Mouse (Mus musculus) forebrain, postnatal 0 days (tissue): ENCODE measurements around the gene Fdx1. TPM values are rescaled to one million over a fixed set of nuclear protein-coding genes. Genes with fewer than 3 reads are reported as not detected.

Experiments used
- ATAC-seq: fragments of 200-750 bp; cut with Nextera tagmentation; 2 replicates; pipeline ENCODE4 v1.8.0; 2017; ENCODE audit warnings: mild to moderate bottlenecking, moderate library complexity
- DNase-seq: peaks from one replicate; pipeline ENCODE4 v3.0.0-alpha.2; 2015
- H3K27ac ChIP-seq: fragments of 300-500 bp; sonication (generic); 2 replicates; pipeline ENCODE4 v1.5.1; 2014; ENCODE audit warnings: low read depth, mild to moderate bottlenecking, antibody characterized with exemption, low read length, moderate library complexity, mixed read lengths
- H3K27me3 ChIP-seq: fragments of 300-500 bp; sonication (generic); 2 replicates; pipeline ENCODE4 v1.6.1; 2014; ENCODE audit warnings: mild to moderate bottlenecking, low read length, mixed read lengths; ENCODE audit not compliant: insufficient read depth
- H3K36me3 ChIP-seq: fragments of 300-500 bp; sonication (generic); 2 replicates; pipeline ENCODE4 v1.6.1; 2014; ENCODE audit warnings: mild to moderate bottlenecking, moderate library complexity; ENCODE audit not compliant: insufficient read depth
- H3K4me1 ChIP-seq: fragments of 300-500 bp; sonication (generic); 2 replicates; pipeline ENCODE4 v1.6.1; 2014; ENCODE audit warnings: antibody characterized with exemption; ENCODE audit not compliant: insufficient read depth
- H3K4me2 ChIP-seq: fragments of 300-500 bp; sonication (generic); 2 replicates; pipeline ENCODE4 v1.6.1; 2014; ENCODE audit warnings: low read depth, mild to moderate bottlenecking, moderate library complexity
- H3K4me3 ChIP-seq: fragments of 300-500 bp; sonication (generic); 2 replicates; pipeline ENCODE4 v1.5.1; 2014; ENCODE audit warnings: low read depth, low read length, mixed read lengths
- H3K9ac ChIP-seq: fragments of 300-500 bp; sonication (generic); 2 replicates; pipeline ENCODE4 v1.6.1; 2014; ENCODE audit warnings: mild to moderate bottlenecking
- H3K9me3 ChIP-seq: fragments of 300-500 bp; sonication (generic); 2 replicates; pipeline ENCODE4 v1.6.1; 2016; ENCODE audit warnings: low read length
- CTCF ChIP-seq: sonication (generic); IDR thresholded peaks from 2 replicates; pipeline ENCODE4 v1.5.1; 2016; ENCODE audit warnings: antibody characterized with exemption, control low read depth, low read depth
- WGBS: fragments of 180-500 bp; shearing (Covaris S2); extraction: QIAGEN DNeasy Blood & Tissue Kit; methylation state at CpG from one replicate; pipeline ENCODE4 v1.1.7; 2014; 5-methylcytosine and 5-hydroxymethylcytosine counted together
- polyA plus RNA-seq: library from polyadenylated mRNA; unstranded; fragments of >200 nt; fragmentation: Nextera tagmentation; extraction: Ambion mirVana; gene quantifications from 2 replicates; pipeline ENCODE4 v1.2.1, GENCODE M21; 2015
- total RNA-seq: library from RNA; depleted of rRNA; stranded (reverse); fragments of >200 nt; gene quantifications from 2 replicates; pipeline ENCODE4 v1.2.3, GENCODE M21; 2014

Fdx1 gene
- total and polyA plus RNA-seq, 2 experiments from 2014 or later: 23.0 to 45.2 TPM

- no peak for TF ChIP-seq CTCF
- peak overlapping the region; percentile 25; the same call in 1 of the 2 replicates for H3K9ac ChIP-seq
- no peak for DNase-seq
Observed at GRCm38 (mm10) chr9:51961190-51961909, 2.0 kb downstream of the Fdx1 start.

GRCm38 (mm10) chr9:51960331-51960730 is 3.0 kb downstream of the Fdx1 start:
- no peak for TF ChIP-seq CTCF
- WGBS: 84% methylated on average over 2 of the region's 2 CpGs

More at GRCm38 (mm10) chr9:51961190-51961909, 2.0 kb downstream of the Fdx1 start:
- Histone ChIP-seq H3K27me3 (no peaks in the 10 kb centered on the region), H3K4me1 (peaks cover 14% of the 10 kb centered on the region; the same call in 1 of the 2 replicates), H3K4me2 (peak overlapping the region; percentile 79), H3K36me3 (peaks cover 2% of the 10 kb centered on the region; the same call in 1 of the 2 replicates), H3K9me3 (no peaks in the 10 kb centered on the region), H3K27ac (no peak overlapping the region), H3K4me3 (no peak overlapping the region)
- ATAC-seq: no peak
- WGBS: 31% methylated on average over 6 of the region's 6 CpGs

GRCm38 (mm10) chr9:51958981-51959380 is 4.4 kb downstream of the Fdx1 start:
- Histone ChIP-seq H3K27me3 (no peaks in the 10 kb centered on the region), H3K4me1 (peaks cover 14% of the 10 kb centered on the region; the same call in 1 of the 2 replicates), H3K4me2 (no peak overlapping the region), H3K9ac (no peak overlapping the region), H3K27ac (no peak overlapping the region), H3K4me3 (no peak overlapping the region), H3K36me3 (peaks cover 14% of the 10 kb centered on the region; the same call in 1 of the 2 replicates), H3K9me3 (no peaks in the 10 kb centered on the region)
- no peak for TF ChIP-seq CTCF
- ATAC-seq (no peak), DNase-seq (peak; percentile 76)

More at GRCm38 (mm10) chr9:51960331-51960730, 3.0 kb downstream of the Fdx1 start:
- H3K9ac ChIP-seq: no peak overlapping the region
- H3K27ac ChIP-seq: no peak overlapping the region
- no peaks in the 10 kb centered on the region for H3K27me3 ChIP-seq
- no peak overlapping the region for H3K4me2 ChIP-seq
- DNase-seq (no peak), ATAC-seq (no peak)
- H3K36me3 ChIP-seq: peaks cover 6% of the 10 kb centered on the region; the same call in 1 of the 2 replicates
- peaks cover 14% of the 10 kb centered on the region; the same call in 1 of the 2 replicates for H3K4me1 ChIP-seq
- H3K4me3 ChIP-seq: no peak overlapping the region
- H3K9me3 ChIP-seq: no peaks in the 10 kb centered on the region

GRCm38 (mm10) chr9:51957025-51957424 is 6.3 kb downstream of the Fdx1 start:
- Histone ChIP-seq H3K36me3 (peaks cover 23% of the 10 kb centered on the region), H3K27ac (no peak overlapping the region), H3K4me3 (no peak overlapping the region), H3K4me1 (peaks cover 13% of the 10 kb centered on the region; the same call in 1 of the 2 replicates), H3K9ac (no peak overlapping the region), H3K27me3 (no peaks in the 10 kb centered on the region), H3K4me2 (no peak overlapping the region), H3K9me3 (no peaks in the 10 kb centered on the region)
- ATAC-seq (no peak), DNase-seq (no peak)
- no peak for TF ChIP-seq CTCF
- WGBS: 90% methylated on average over 8 of the region's 8 CpGs

- Histone ChIP-seq H3K27ac (no peak overlapping the region), H3K27me3 (no peaks in the 10 kb centered on the region), H3K4me2 (no peak overlapping the region), H3K4me1 (0 out of 2 replicates have a peak, but pooled peaks cover 9% of the 10 kb centered on the region), H3K36me3 (peaks cover 25% of the 10 kb centered on the region), H3K9ac (no peak overlapping the region), H3K4me3 (no peak overlapping the region), H3K9me3 (no peaks in the 10 kb centered on the region)
- DNase-seq (no peak), ATAC-seq (no peak)
- TF ChIP-seq CTCF: no peak
- 65% methylated on average over 2 of the region's 2 CpGs for WGBS
Observed at GRCm38 (mm10) chr9:51956484-51956883, 6.9 kb downstream of the Fdx1 start.

GRCm38 (mm10) chr9:51951337-51951736 is 12.0 kb downstream of the Fdx1 start:
- no peaks in the 10 kb centered on the region for H3K27me3 ChIP-seq
- DNase-seq (peak; percentile 71), ATAC-seq (no peak)
- peaks cover 33% of the 10 kb centered on the region for H3K36me3 ChIP-seq
- no peak overlapping the region for H3K27ac ChIP-seq
- WGBS: 75% methylated on average over 2 of the region's 2 CpGs
- no peak overlapping the region for H3K9ac ChIP-seq
- TF ChIP-seq CTCF: peak; percentile 70
- no peak overlapping the region for H3K4me3 ChIP-seq
- H3K4me1 ChIP-seq: 0 out of 2 replicates have a peak, but pooled peaks cover 2% of the 10 kb centered on the region
- H3K9me3 ChIP-seq: no peaks in the 10 kb centered on the region
- no peak overlapping the region for H3K4me2 ChIP-seq

- ATAC-seq (no peak), DNase-seq (no peak)
- TF ChIP-seq CTCF: no peak
- H3K4me3 ChIP-seq: no peak overlapping the region
- no peaks in the 10 kb centered on the region for H3K27me3 ChIP-seq
- H3K27ac ChIP-seq: no peak overlapping the region
- 0 out of 2 replicates have a peak, but pooled peaks cover 2% of the 10 kb centered on the region for H3K4me1 ChIP-seq
- WGBS: 53% methylated on average over 1 of the region's 1 CpGs
- H3K4me2 ChIP-seq: no peak overlapping the region
- H3K9ac ChIP-seq: no peak overlapping the region
- peaks cover 34% of the 10 kb centered on the region for H3K36me3 ChIP-seq
- no peaks in the 10 kb centered on the region for H3K9me3 ChIP-seq
Observed at GRCm38 (mm10) chr9:51950667-51951066, 12.7 kb downstream of the Fdx1 start.
